ENCODE assay signal across 8 mouse cellular contexts in genomic region chr5:131717359-131717965, GRCm38 (mm10).
DNase-seq lines count a peak whose midpoint lies in the region; ATAC-seq and TF ChIP-seq lines count a peak whose summit lies in the region.
"Had no signal": no experiment of that assay in that cellular context is flagged by ENCODE, and none has a peak within 500 bp of the region (broad histone marks: within the 10 kb centered on the region; RNA-seq: fewer than 3 reads in every experiment).

No protein-coding gene starts in this region.

- H3K4me2 ChIP-seq in midbrain, embryonic 11.5 days, result no peak overlapping the region
- peak overlapping the region; percentile 27 for H3K4me2 ChIP-seq in forebrain, embryonic 16.5 days (ENCODE audit: low read length)
- H3K4me2 ChIP-seq in limb, embryonic 12.5 days, result 0 out of 2 replicates have a peak overlapping the region, but pooled peaks have one; percentile 2
- H3K4me2 ChIP-seq: liver, embryonic 15.5 days had no signal

- no peak overlapping the region for H3K4me3 ChIP-seq in midbrain, embryonic 11.5 days (ENCODE audit: low read depth, low read length)
- no peak overlapping the region for H3K4me3 ChIP-seq in midbrain, embryonic 10.5 days
- H3K4me3 ChIP-seq in forebrain, embryonic 16.5 days (replicated peaks; ENCODE audit: low read length), result no peak overlapping the region
- H3K4me3 ChIP-seq in limb, embryonic 12.5 days (replicated peaks), result no peak overlapping the region
- no peak overlapping the region for H3K4me3 ChIP-seq in thymus, adult 2 months (ENCODE audit: control insufficient read depth, insufficient read depth, low read length)
- H3K4me3 ChIP-seq: liver, embryonic 15.5 days had no signal

- peaks cover 1% of the 10 kb centered on the region; the same call in 1 of the 2 replicates for H3K4me1 ChIP-seq in midbrain, embryonic 11.5 days (ENCODE audit: control insufficient read depth, insufficient read depth, low read length)
- peaks cover 20% of the 10 kb centered on the region; the same call in 1 of the 2 replicates for H3K4me1 ChIP-seq in midbrain, embryonic 10.5 days
- H3K4me1 ChIP-seq in forebrain, embryonic 16.5 days (replicated peaks; ENCODE audit: control insufficient read depth, insufficient read depth, low read length), result peaks cover 20% of the 10 kb centered on the region
- peaks cover 28% of the 10 kb centered on the region for H3K4me1 ChIP-seq in limb, embryonic 12.5 days (replicated peaks)
- no peaks in the 10 kb centered on the region for H3K4me1 ChIP-seq in thymus, adult 2 months (replicated peaks; ENCODE audit: control insufficient read depth, insufficient read depth, low read length)
- H3K4me1 ChIP-seq: liver, embryonic 15.5 days had no signal

- TF ChIP-seq POLR2A in thymus, adult 2 months (IDR thresholded peaks at IDR 0.05; ENCODE audit: control insufficient read depth, extremely low read depth, insufficient read depth, low read length, poor library complexity), result no peak

- peaks cover 3% of the 10 kb centered on the region; the same call in 1 of the 2 replicates for H3K27me3 ChIP-seq in midbrain, embryonic 11.5 days (ENCODE audit: control insufficient read depth, insufficient read depth, low read length)
- H3K27me3 ChIP-seq in midbrain, embryonic 10.5 days (ENCODE audit: low read depth, poor library complexity, severe bottlenecking), result peaks cover 25% of the 10 kb centered on the region
- no peaks in the 10 kb centered on the region for H3K27me3 ChIP-seq in forebrain, embryonic 16.5 days (replicated peaks; ENCODE audit: control insufficient read depth, insufficient read depth, low read length)
- H3K27me3 ChIP-seq in limb, embryonic 12.5 days, result peaks cover 29% of the 10 kb centered on the region
- H3K27me3 ChIP-seq in thymus, adult 2 months (ENCODE audit: control insufficient read depth, insufficient read depth, low read length), result no peaks in the 10 kb centered on the region
- H3K27me3 ChIP-seq: liver, embryonic 15.5 days had no signal

- no peaks in the 10 kb centered on the region for H3K9me3 ChIP-seq in midbrain, embryonic 11.5 days (ENCODE audit: control insufficient read depth, low read length)
- 0 out of 2 replicates have a peak, but pooled peaks cover 2% of the 10 kb centered on the region for H3K9me3 ChIP-seq in midbrain, embryonic 10.5 days (replicated peaks)
- no peaks in the 10 kb centered on the region for H3K9me3 ChIP-seq in forebrain, embryonic 16.5 days (ENCODE audit: control insufficient read depth, low read length)
- peaks cover 2% of the 10 kb centered on the region; the same call in 1 of the 2 replicates for H3K9me3 ChIP-seq in limb, embryonic 12.5 days
- H3K9me3 ChIP-seq: liver, embryonic 15.5 days had no signal

- WGBS in midbrain, embryonic 11.5 days, result 81% methylated on average over 19 of the region's 19 CpGs
- WGBS in midbrain, embryonic 10.5 days, result 93% methylated on average over 19 of the region's 19 CpGs
- 21% methylated on average over 19 of the region's 19 CpGs for WGBS in forebrain, embryonic 16.5 days
- WGBS in limb, embryonic 12.5 days, result 51% methylated on average over 19 of the region's 19 CpGs
- 94% methylated on average over 19 of the region's 19 CpGs for WGBS in thymus, adult 2 months

- peak; percentile 44; the same call in 1 of the 2 replicates for ATAC-seq in midbrain, embryonic 11.5 days (ENCODE audit: low FRiP score)
- peak; percentile 82 for ATAC-seq in forebrain, embryonic 16.5 days
- no peak for ATAC-seq in limb, embryonic 12.5 days (ENCODE audit: insufficient number of reproducible peaks, insufficient read depth, low FRiP score, low TSS enrichment, low read depth)

- H3K9ac ChIP-seq in midbrain, embryonic 11.5 days (ENCODE audit: low read length), result no peak overlapping the region
- H3K9ac ChIP-seq in forebrain, embryonic 16.5 days (replicated peaks; ENCODE audit: low read depth, low read length), result no peak overlapping the region; the same call in 1 of the 2 replicates
- no peak overlapping the region for H3K9ac ChIP-seq in limb, embryonic 12.5 days (replicated peaks)
- H3K9ac ChIP-seq: liver, embryonic 15.5 days had no signal

- TF ChIP-seq CTCF in thymus, adult 2 months (IDR thresholded peaks at IDR 0.05; ENCODE audit: borderline replicate concordance, control insufficient read depth, extremely low read depth, insufficient read depth, low read length, poor library complexity), result no peak

- H3K36me3 ChIP-seq in midbrain, embryonic 11.5 days (ENCODE audit: control insufficient read depth, insufficient read depth, low read length), result no peaks in the 10 kb centered on the region
- 0 out of 2 replicates have a peak, but pooled peaks cover 4% of the 10 kb centered on the region for H3K36me3 ChIP-seq in midbrain, embryonic 10.5 days
- no peaks in the 10 kb centered on the region for H3K36me3 ChIP-seq in forebrain, embryonic 16.5 days (ENCODE audit: control insufficient read depth, insufficient read depth)
- H3K36me3 ChIP-seq in limb, embryonic 12.5 days, result peaks cover 10% of the 10 kb centered on the region
- no peaks in the 10 kb centered on the region for H3K36me3 ChIP-seq in thymus, adult 2 months (ENCODE audit: control insufficient read depth, insufficient read depth, low read length)
- H3K36me3 ChIP-seq: liver, embryonic 15.5 days had no signal

- DNase-seq in midbrain, embryonic 11.5 days (ENCODE audit: low spot score, missing footprints), result peak; percentile 72
- DNase-seq in midbrain, embryonic 10.5 days (ENCODE audit: low spot score), result no peak
- peak; percentile 65 for DNase-seq in retina, embryonic 14.5 days (ENCODE audit: low spot score)
- DNase-seq in adipocyte (ENCODE audit: low spot score), result no peak
- no peak for DNase-seq in thymus, adult 2 months

- peak overlapping the region; percentile 7; the same call in 1 of the 2 replicates for H3K27ac ChIP-seq in midbrain, embryonic 11.5 days (ENCODE audit: low read depth, low read length)
- H3K27ac ChIP-seq in midbrain, embryonic 10.5 days (replicated peaks), result no peak overlapping the region
- peak overlapping the region; percentile 52 for H3K27ac ChIP-seq in forebrain, embryonic 16.5 days (ENCODE audit: low read length)
- H3K27ac ChIP-seq in limb, embryonic 12.5 days, result no peak overlapping the region
- no peak overlapping the region for H3K27ac ChIP-seq in thymus, adult 2 months (ENCODE audit: control insufficient read depth, insufficient read depth, low read length)
- H3K27ac ChIP-seq: liver, embryonic 15.5 days had no signal

Comparison
In these comparisons a context has a peak if more than half of its experiments do, and no peak if none do; other contexts are left out.
1. DNase-seq: peak in midbrain, embryonic 11.5 days (single experiment) and retina, embryonic 14.5 days (single experiment); none in midbrain, embryonic 10.5 days (single experiment), adipocyte (single experiment) and thymus, adult 2 months (single experiment).
2. H3K27ac ChIP-seq: peak in midbrain, embryonic 11.5 days (single experiment) and forebrain, embryonic 16.5 days (single experiment); none in midbrain, embryonic 10.5 days (single experiment), limb, embryonic 12.5 days (single experiment) and thymus, adult 2 months (single experiment).